Comparison of ENCODE assay signal across 18 mouse cellular contexts in the genomic region with DNA sequence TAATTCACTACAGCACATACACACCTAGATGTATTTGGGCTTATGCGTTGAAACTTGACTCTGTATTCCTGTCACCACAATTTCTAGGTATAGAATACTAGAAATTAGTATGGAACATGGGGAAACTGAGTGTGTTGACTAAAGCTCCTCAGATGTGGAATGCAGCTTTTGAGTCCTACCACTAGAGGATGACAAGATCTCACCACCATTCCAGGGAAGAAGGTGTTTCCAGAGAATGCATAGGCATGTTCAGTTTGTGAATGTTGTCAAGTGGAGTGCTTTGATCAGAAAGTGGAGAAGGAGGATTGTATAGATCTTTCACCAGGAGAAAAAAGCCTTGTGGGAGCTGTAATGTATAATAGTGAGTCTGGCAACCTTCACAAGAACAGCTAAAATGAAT. TPM values are rescaled to one million over a fixed set of nuclear protein-coding genes. Genes with fewer than 3 reads are reported as not detected.
DNase-seq lines count a peak whose midpoint lies in the region; ATAC-seq and TF ChIP-seq lines count a peak whose summit lies in the region.
"Had no signal": no experiment of that assay in that cellular context is flagged by ENCODE, and none has a peak within 500 bp of the region (broad histone marks: within the 10 kb centered on the region; RNA-seq: fewer than 3 reads in every experiment).

No protein-coding gene starts in this region.

- WGBS in forebrain, postnatal 0 days, result 95% methylated on average over 1 of the region's 1 CpGs
- WGBS in forebrain, embryonic 12.5 days, result 88% methylated on average over 1 of the region's 1 CpGs
- WGBS in kidney, postnatal 0 days, result 92% methylated on average over 1 of the region's 1 CpGs
- WGBS in midbrain, embryonic 11.5 days, result 89% methylated on average over 1 of the region's 1 CpGs
- WGBS in midbrain, embryonic 10.5 days, result 88% methylated on average over 1 of the region's 1 CpGs

- no peak overlapping the region for H3K9ac ChIP-seq in forebrain, postnatal 0 days
- H3K9ac ChIP-seq in forebrain, embryonic 12.5 days, result no peak overlapping the region
- no peak overlapping the region for H3K9ac ChIP-seq in kidney, postnatal 0 days (ENCODE audit: low read depth, low read length)
- H3K9ac ChIP-seq in midbrain, embryonic 11.5 days (ENCODE audit: low read length), result no peak overlapping the region
- H3K9ac ChIP-seq: forebrain, embryonic 13.5 days; heart, embryonic 15.5 days; kidney, embryonic 15.5 days; limb, embryonic 12.5 days; stomach, embryonic 15.5 days had no signal

- ATAC-seq in forebrain, postnatal 0 days, result no peak
- no peak for ATAC-seq in forebrain, embryonic 12.5 days (ENCODE audit: low FRiP score)
- no peak for ATAC-seq in kidney, postnatal 0 days (replicated peaks; ENCODE audit: low FRiP score, low read depth)
- no peak for ATAC-seq in midbrain, embryonic 11.5 days (ENCODE audit: low FRiP score)
- ATAC-seq: forebrain, embryonic 13.5 days; inflammation-experienced regulatory T-cells, adult 6 months had no signal

- no peak for DNase-seq in forebrain, postnatal 0 days
- DNase-seq in kidney, postnatal 0 days (ENCODE audit: low spot score), result no peak
- DNase-seq in kidney, postnatal 4 days, result no peak
- peak; percentile 60 for DNase-seq in midbrain, embryonic 11.5 days (ENCODE audit: low spot score, missing footprints)
- no peak for DNase-seq in midbrain, embryonic 10.5 days (ENCODE audit: low spot score)
- no peak for DNase-seq in thymus, postnatal 25 days
- no peak for DNase-seq in spleen, adult 18-20 months
- DNase-seq: cerebellum, adult 9-11 months; lung, adult 2 months; thymus, postnatal 14 days had no signal

- peak; percentile 28; the same call in 1 of the 2 replicates for TF ChIP-seq CTCF in forebrain, postnatal 0 days (IDR thresholded peaks at IDR 0.05; ENCODE audit: low read depth)
- peak; percentile 47 for TF ChIP-seq CTCF in kidney, postnatal 0 days (IDR thresholded peaks at IDR 0.05; ENCODE audit: low read depth)

- no peaks in the 10 kb centered on the region for H3K36me3 ChIP-seq in forebrain, postnatal 0 days (ENCODE audit: insufficient read depth)
- H3K36me3 ChIP-seq in forebrain, embryonic 12.5 days (replicated peaks), result no peaks in the 10 kb centered on the region
- H3K36me3 ChIP-seq in kidney, postnatal 0 days (ENCODE audit: insufficient read depth, low read length), result no peaks in the 10 kb centered on the region
- H3K36me3 ChIP-seq in midbrain, embryonic 11.5 days (ENCODE audit: control insufficient read depth, insufficient read depth, low read length), result no peaks in the 10 kb centered on the region
- no peaks in the 10 kb centered on the region for H3K36me3 ChIP-seq in midbrain, embryonic 10.5 days
- H3K36me3 ChIP-seq: heart, embryonic 15.5 days; kidney, embryonic 15.5 days; limb, embryonic 12.5 days; stomach, embryonic 15.5 days had no signal

- no peaks in the 10 kb centered on the region for H3K27me3 ChIP-seq in forebrain, postnatal 0 days (ENCODE audit: insufficient read depth, low read length)
- H3K27me3 ChIP-seq in forebrain, embryonic 12.5 days, result no peaks in the 10 kb centered on the region
- H3K27me3 ChIP-seq in kidney, postnatal 0 days (ENCODE audit: insufficient read depth, low read length), result no peaks in the 10 kb centered on the region
- no peaks in the 10 kb centered on the region for H3K27me3 ChIP-seq in midbrain, embryonic 11.5 days (ENCODE audit: control insufficient read depth, insufficient read depth, low read length)
- no peaks in the 10 kb centered on the region for H3K27me3 ChIP-seq in midbrain, embryonic 10.5 days (ENCODE audit: low read depth, poor library complexity, severe bottlenecking)
- H3K27me3 ChIP-seq: forebrain, embryonic 13.5 days; heart, embryonic 15.5 days; kidney, embryonic 15.5 days; limb, embryonic 12.5 days; stomach, embryonic 15.5 days had no signal

- no peak overlapping the region for H3K27ac ChIP-seq in forebrain, postnatal 0 days (ENCODE audit: low read depth, low read length)
- no peak overlapping the region for H3K27ac ChIP-seq in forebrain, embryonic 12.5 days
- H3K27ac ChIP-seq in kidney, postnatal 0 days, result no peak overlapping the region
- no peak overlapping the region for H3K27ac ChIP-seq in midbrain, embryonic 11.5 days (ENCODE audit: low read depth, low read length)
- no peak overlapping the region for H3K27ac ChIP-seq in midbrain, embryonic 10.5 days (replicated peaks)
- H3K27ac ChIP-seq: forebrain, embryonic 13.5 days; heart, embryonic 15.5 days; kidney, embryonic 15.5 days; limb, embryonic 12.5 days; stomach, embryonic 15.5 days had no signal

- no peaks in the 10 kb centered on the region for H3K9me3 ChIP-seq in forebrain, postnatal 0 days (ENCODE audit: low read length)
- no peaks in the 10 kb centered on the region for H3K9me3 ChIP-seq in forebrain, embryonic 12.5 days
- no peaks in the 10 kb centered on the region for H3K9me3 ChIP-seq in kidney, postnatal 0 days (replicated peaks; ENCODE audit: low read length)
- no peaks in the 10 kb centered on the region for H3K9me3 ChIP-seq in midbrain, embryonic 11.5 days (ENCODE audit: control insufficient read depth, low read length)
- no peaks in the 10 kb centered on the region for H3K9me3 ChIP-seq in midbrain, embryonic 10.5 days (replicated peaks)
- H3K9me3 ChIP-seq: forebrain, embryonic 13.5 days; heart, embryonic 15.5 days; kidney, embryonic 15.5 days; limb, embryonic 12.5 days; stomach, embryonic 15.5 days had no signal

- no peak overlapping the region for H3K4me2 ChIP-seq in forebrain, postnatal 0 days (ENCODE audit: low read depth)
- H3K4me2 ChIP-seq in forebrain, embryonic 12.5 days, result no peak overlapping the region
- H3K4me2 ChIP-seq in kidney, postnatal 0 days (ENCODE audit: low read length), result no peak overlapping the region
- no peak overlapping the region for H3K4me2 ChIP-seq in midbrain, embryonic 11.5 days
- H3K4me2 ChIP-seq: forebrain, embryonic 13.5 days; heart, embryonic 15.5 days; kidney, embryonic 15.5 days; limb, embryonic 12.5 days; stomach, embryonic 15.5 days had no signal

- H3K4me3 ChIP-seq in forebrain, postnatal 0 days (ENCODE audit: low read depth, low read length), result no peak overlapping the region
- no peak overlapping the region for H3K4me3 ChIP-seq in forebrain, embryonic 12.5 days (replicated peaks)
- no peak overlapping the region for H3K4me3 ChIP-seq in kidney, postnatal 0 days (replicated peaks; ENCODE audit: low read depth, low read length)
- no peak overlapping the region for H3K4me3 ChIP-seq in midbrain, embryonic 11.5 days (ENCODE audit: low read depth, low read length)
- no peak overlapping the region for H3K4me3 ChIP-seq in midbrain, embryonic 10.5 days
- H3K4me3 ChIP-seq: forebrain, embryonic 13.5 days; heart, embryonic 15.5 days; kidney, embryonic 15.5 days; limb, embryonic 12.5 days; stomach, embryonic 15.5 days had no signal

- no peaks in the 10 kb centered on the region for H3K4me1 ChIP-seq in forebrain, postnatal 0 days (ENCODE audit: insufficient read depth)
- H3K4me1 ChIP-seq in forebrain, embryonic 12.5 days, result no peaks in the 10 kb centered on the region
- no peaks in the 10 kb centered on the region for H3K4me1 ChIP-seq in kidney, postnatal 0 days (replicated peaks; ENCODE audit: insufficient read depth, low read length)
- no peaks in the 10 kb centered on the region for H3K4me1 ChIP-seq in midbrain, embryonic 11.5 days (ENCODE audit: control insufficient read depth, insufficient read depth, low read length)
- peaks cover 5% of the 10 kb centered on the region; the same call in 1 of the 2 replicates for H3K4me1 ChIP-seq in midbrain, embryonic 10.5 days
- H3K4me1 ChIP-seq: forebrain, embryonic 13.5 days; heart, embryonic 15.5 days; kidney, embryonic 15.5 days; stomach, embryonic 15.5 days had no signal

RNA-seq across cellular contexts. Expression of gene Vegfc, which starts 33.9 kb away (rescaled TPM):
- total RNA-seq in forebrain, postnatal 0 days (2014; rRNA removed), result 8.2 and 8.8 TPM in 2 replicates
- 4.7 and 4.9 TPM in 2 replicates for polyA plus RNA-seq in forebrain, postnatal 0 days (2015; fragmentation: Nextera tagmentation; extraction: Ambion mirVana)
- polyA plus RNA-seq in forebrain, embryonic 12.5 days (2016; fragmentation: Nextera tagmentation; extraction: Ambion mirVana), result 3.6 and 6.5 TPM in 2 replicates
- 7.0 and 8.2 TPM in 2 replicates for polyA plus RNA-seq in kidney, postnatal 0 days (2015; fragmentation: Nextera tagmentation; extraction: Ambion mirVana)
- polyA plus RNA-seq in midbrain, embryonic 11.5 days (2014; fragmentation: Nextera tagmentation; extraction: Ambion mirVana), result 4.1 and 5.8 TPM in 2 replicates
- polyA plus RNA-seq in midbrain, embryonic 10.5 days (2016; fragmentation: Nextera tagmentation; extraction: Ambion mirVana), result 5.1 and 5.4 TPM in 2 replicates
- total RNA-seq: granulocyte monocyte progenitor cell, adult 5-6 weeks had no signal
